Mouse (Mus musculus): ENCODE measurements around the gene Npr3.
"Not testable (repeated sequence)": the region's sequence is repeated elsewhere in the genome, so short reads cannot be mapped to it uniquely, and the experiment has no call there.

Gene Npr3

GRCm38 (mm10) chr15:11882508-11883205 is 24.4 kb downstream of the Npr3 start:
- DNase-seq (ENCODE audit: low read depth, low spot score) = no peak

- no peak for DNase-seq (ENCODE audit: low read depth, low spot score)
Observed at GRCm38 (mm10) chr15:11881822-11882221, 25.3 kb downstream of the Npr3 start.

- DNase-seq (ENCODE audit: low read depth, low spot score) = no peak
Observed at GRCm38 (mm10) chr15:11878334-11878733, 28.8 kb downstream of the Npr3 start.

GRCm38 (mm10) chr15:11877273-11877672 is 29.8 kb downstream of the Npr3 start:
- DNase-seq (ENCODE audit: low read depth, low spot score) = no peak

GRCm38 (mm10) chr15:11866918-11867317 is 40.2 kb downstream of the Npr3 start:
- no peak for DNase-seq (ENCODE audit: low read depth, low spot score)

- no peak for DNase-seq (ENCODE audit: low read depth, low spot score)
Observed at GRCm38 (mm10) chr15:11863540-11863818, 43.6 kb downstream of the Npr3 start.

GRCm38 (mm10) chr15:11862785-11863539 is 44.1 kb downstream of the Npr3 start:
- DNase-seq (ENCODE audit: low read depth, low spot score) = no peak

GRCm38 (mm10) chr15:11862253-11862652 is 44.8 kb downstream of the Npr3 start:
- no peak for DNase-seq (ENCODE audit: low read depth, low spot score)

GRCm38 (mm10) chr15:11860259-11860658 is 46.8 kb downstream of the Npr3 start:
- no peak for DNase-seq (ENCODE audit: low read depth, low spot score)

- no peak for DNase-seq (ENCODE audit: low read depth, low spot score)
Observed at GRCm38 (mm10) chr15:11859829-11860228, 47.3 kb downstream of the Npr3 start.

GRCm38 (mm10) chr15:11858411-11858810 is 48.7 kb downstream of the Npr3 start:
- DNase-seq (ENCODE audit: low read depth, low spot score) = no peak

GRCm38 (mm10) chr15:11845204-11846062 is 61.7 kb downstream of the Npr3 start:
- DNase-seq (ENCODE audit: low read depth, low spot score) = no peak

- no peak for DNase-seq (ENCODE audit: low read depth, low spot score)
Observed at GRCm38 (mm10) chr15:11844115-11844514, 63.0 kb downstream of the Npr3 start.

- DNase-seq (ENCODE audit: low read depth, low spot score) = no peak
Observed at GRCm38 (mm10) chr15:11841828-11842227, 65.3 kb downstream of the Npr3 start.

GRCm38 (mm10) chr15:11835913-11836312 is 71.2 kb downstream of the Npr3 start:
- no peak for DNase-seq (ENCODE audit: low read depth, low spot score)

- DNase-seq (ENCODE audit: low read depth, low spot score) = not testable (repeated sequence)
Observed at GRCm38 (mm10) chr15:11822347-11822746, 84.7 kb downstream of the Npr3 start.

GRCm38 (mm10) chr15:11815551-11815950 is 91.5 kb downstream of the Npr3 start:
- no peak for DNase-seq (ENCODE audit: low read depth, low spot score)

GRCm38 (mm10) chr15:11803576-11803975 is 103.5 kb downstream of the Npr3 start:
- DNase-seq (ENCODE audit: low read depth, low spot score) = no peak

GRCm38 (mm10) chr15:11801863-11802722 is 105.0 kb downstream of the Npr3 start:
- DNase-seq (ENCODE audit: low read depth, low spot score) = no peak

GRCm38 (mm10) chr15:11794632-11795031 is 112.5 kb downstream of the Npr3 start:
- no peak for DNase-seq (ENCODE audit: low read depth, low spot score)
